Mouse (Mus musculus) cerebellum, adult 9-11 months (tissue): Measurements from ENCODE around the gene Hdac4.

Experiments used
- DNase-seq: peaks from one replicate; pipeline ENCODE4 v3.0.0; 2022

Hdac4 gene

GRCm38 (mm10) chr1:92129751-92130150, 65.7 kb downstream of the Hdac4 start:
- no peak for DNase-seq

GRCm38 (mm10) chr1:92127785-92128184, 67.7 kb downstream of the Hdac4 start:
- DNase-seq: no peak

GRCm38 (mm10) chr1:92127366-92127765, 68.1 kb downstream of the Hdac4 start:
- no peak for DNase-seq

- no peak for DNase-seq
Observed at GRCm38 (mm10) chr1:92124497-92125201, 70.8 kb downstream of the Hdac4 start.

- no peak for DNase-seq
Observed at GRCm38 (mm10) chr1:92119303-92119702, 76.2 kb downstream of the Hdac4 start.

- DNase-seq: no peak
Observed at GRCm38 (mm10) chr1:92117597-92117996, 77.9 kb downstream of the Hdac4 start.

- DNase-seq: no peak
Observed at GRCm38 (mm10) chr1:92116169-92116568, 79.3 kb downstream of the Hdac4 start.

- no peak for DNase-seq
Observed at GRCm38 (mm10) chr1:92114091-92114490, 81.4 kb downstream of the Hdac4 start.

GRCm38 (mm10) chr1:92113243-92114009, 82.1 kb downstream of the Hdac4 start:
- DNase-seq: no peak

- DNase-seq: no peak
Observed at GRCm38 (mm10) chr1:92112591-92112990, 82.9 kb downstream of the Hdac4 start.

GRCm38 (mm10) chr1:92111551-92111950, 83.9 kb downstream of the Hdac4 start:
- no peak for DNase-seq

GRCm38 (mm10) chr1:92111026-92111425, 84.5 kb downstream of the Hdac4 start:
- no peak for DNase-seq

GRCm38 (mm10) chr1:92109221-92109620, 86.3 kb downstream of the Hdac4 start:
- DNase-seq: peak; percentile 75

- DNase-seq: peak; percentile 31
Observed at GRCm38 (mm10) chr1:92108556-92108955, 86.9 kb downstream of the Hdac4 start.

GRCm38 (mm10) chr1:92107996-92108395, 87.5 kb downstream of the Hdac4 start:
- no peak for DNase-seq

- no peak for DNase-seq
Observed at GRCm38 (mm10) chr1:92107521-92107920, 88.0 kb downstream of the Hdac4 start.

GRCm38 (mm10) chr1:92106486-92107160, 88.9 kb downstream of the Hdac4 start:
- peak; percentile 79 for DNase-seq

GRCm38 (mm10) chr1:92104718-92105117, 90.8 kb downstream of the Hdac4 start:
- DNase-seq: no peak

GRCm38 (mm10) chr1:92103971-92104370, 91.5 kb downstream of the Hdac4 start:
- DNase-seq: no peak

- DNase-seq: no peak
Observed at GRCm38 (mm10) chr1:92103377-92103776, 92.1 kb downstream of the Hdac4 start.

- no peak for DNase-seq
Observed at GRCm38 (mm10) chr1:92102825-92103224, 92.7 kb downstream of the Hdac4 start.

- DNase-seq: peak; percentile 38
Observed at GRCm38 (mm10) chr1:92100371-92100891, 95.1 kb downstream of the Hdac4 start.

- no peak for DNase-seq
Observed at GRCm38 (mm10) chr1:92099964-92100363, 95.5 kb downstream of the Hdac4 start.

GRCm38 (mm10) chr1:92099502-92099901, 96.0 kb downstream of the Hdac4 start:
- no peak for DNase-seq
